Mouse (Mus musculus) spleen, adult 2 months (tissue): Measurements from ENCODE around the gene Ndufs2. TPM values are rescaled to one million over a fixed set of nuclear protein-coding genes. Genes with fewer than 3 reads are reported as not detected.

Experiments
- DNase-seq, 2 experiments: peaks; one replicate each; pipeline versions ENCODE4 v3.0.0 to v3.0.0-alpha.2; 2012 to 2021; ENCODE audit warnings: low spot score in 2 of 2, low read depth in 1 of 2
- H3K27ac ChIP-seq: fragments of 200-500 bp; 2 replicates; pipeline ENCODE4 v1.5.1; 2012; ENCODE audit warnings: low read length, inconsistent platforms; ENCODE audit not compliant: insufficient read depth
- H3K27me3 ChIP-seq: fragments of 200-500 bp; 2 replicates; pipeline ENCODE4 v1.6.1; 2012; ENCODE audit warnings: mild to moderate bottlenecking, moderate library complexity, low read length, inconsistent platforms; ENCODE audit not compliant: control insufficient read depth, insufficient read depth
- H3K36me3 ChIP-seq: fragments of 200-500 bp; 2 replicates; pipeline ENCODE4 v1.6.1; 2012; ENCODE audit warnings: mild to moderate bottlenecking, low read length, inconsistent platforms; ENCODE audit not compliant: control insufficient read depth, insufficient read depth
- H3K4me1 ChIP-seq: fragments of 200-500 bp; 2 replicates; pipeline ENCODE4 v1.6.1; 2011; ENCODE audit warnings: inconsistent platforms; ENCODE audit not compliant: control insufficient read depth, insufficient read depth, insufficient read length
- H3K4me3 ChIP-seq: fragments of 200-500 bp; 2 replicates; pipeline ENCODE4 v1.5.1; 2011; ENCODE audit warnings: mild to moderate bottlenecking, inconsistent platforms; ENCODE audit not compliant: insufficient read depth, insufficient read length; ENCODE audit errors: extremely low read depth
- CTCF ChIP-seq: fragments of 200-500 bp; IDR thresholded peaks from 2 replicates; pipeline ENCODE4 v1.5.1; 2011; ENCODE audit warnings: mild to moderate bottlenecking, inconsistent platforms; ENCODE audit not compliant: insufficient read depth, insufficient read length, insufficient replicate concordance; ENCODE audit errors: extremely low read depth
- POLR2A ChIP-seq: fragments of 200-500 bp; IDR thresholded peaks from 2 replicates; pipeline ENCODE4 v1.6.1; 2011; ENCODE audit warnings: low read depth, low read length, inconsistent platforms
- WGBS: fragments of 180-500 bp; shearing (Covaris S2); methylation state at CpG from one replicate; pipeline ENCODE4 v1.1.7; 2018; 5-methylcytosine and 5-hydroxymethylcytosine counted together
- polyA plus RNA-seq: library from polyadenylated mRNA; depleted of rRNA; stranded (reverse); fragments of >200 nt; gene quantifications from 2 replicates; pipeline ENCODE4 v1.2.3, GENCODE M21; 2012; rRNA removed

The Ndufs2 gene
- polyA plus RNA-seq, 1 experiment, result 59.6 TPM

- Histone ChIP-seq H3K27me3 (no peaks in the 10 kb centered on the region), H3K4me3 (no peak overlapping the region), H3K4me1 (no peaks in the 10 kb centered on the region), H3K36me3 (no peaks in the 10 kb centered on the region), H3K27ac (no peak overlapping the region)
- TF ChIP-seq POLR2A (no peak), CTCF (no peak)
- 83% methylated on average over 14 of the region's 14 CpGs for WGBS
- DNase-seq, result no peak
Observed at GRCm38 (mm10) chr1:171189476-171190114, 61.6 kb downstream of the Ndufs2 start.

DNA sequence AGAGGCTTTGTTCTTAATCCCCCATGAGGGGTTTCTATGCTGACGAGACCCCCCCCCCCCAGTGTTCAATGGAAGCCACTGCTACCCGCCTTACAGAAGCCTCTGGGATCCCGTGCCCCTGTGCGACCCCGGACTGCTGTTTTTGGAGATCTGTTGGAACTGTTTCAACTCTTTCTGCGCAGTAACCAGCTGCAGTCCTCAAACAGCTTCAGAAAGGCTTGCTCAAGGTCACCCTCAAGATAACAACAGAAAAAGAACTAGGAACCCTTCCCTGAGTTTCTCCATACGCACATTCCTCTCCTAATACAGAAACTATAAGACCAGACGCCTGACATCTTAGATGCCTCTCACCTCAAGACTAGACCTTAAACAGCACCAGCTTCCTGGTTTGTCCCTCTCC, 62.1 kb downstream of the Ndufs2 start:
- Histone ChIP-seq H3K27ac (no peak overlapping the region), H3K4me3 (no peak overlapping the region), H3K27me3 (no peaks in the 10 kb centered on the region), H3K36me3 (no peaks in the 10 kb centered on the region), H3K4me1 (peaks cover 2% of the 10 kb centered on the region)
- no peak for DNase-seq
- WGBS, result 73% methylated on average over 8 of the region's 8 CpGs
- TF ChIP-seq POLR2A, result no peak
- no peak for TF ChIP-seq CTCF

GRCm38 (mm10) chr1:171187851-171188700, 63.1 kb downstream of the Ndufs2 start:
- H3K4me3 ChIP-seq, result no peak overlapping the region
- H3K36me3 ChIP-seq, result no peaks in the 10 kb centered on the region
- H3K4me1 ChIP-seq, result peaks cover 6% of the 10 kb centered on the region
- H3K27ac ChIP-seq, result no peak overlapping the region
- TF ChIP-seq CTCF (no peak), POLR2A (no peak)
- no peak for DNase-seq
- 33% methylated on average over 13 of the region's 13 CpGs for WGBS
- H3K27me3 ChIP-seq, result no peaks in the 10 kb centered on the region

GRCm38 (mm10) chr1:171185655-171186054, 65.5 kb downstream of the Ndufs2 start:
- Histone ChIP-seq H3K36me3 (no peaks in the 10 kb centered on the region), H3K27ac (no peak overlapping the region), H3K27me3 (no peaks in the 10 kb centered on the region), H3K4me1 (peaks cover 6% of the 10 kb centered on the region), H3K4me3 (no peak overlapping the region)
- no peak for TF ChIP-seq CTCF
- TF ChIP-seq POLR2A, result no peak
- no peak for DNase-seq
- 91% methylated on average over 8 of the region's 8 CpGs for WGBS

Other genes starting within 250 kb of the Ndufs2 start
- gene Fcgr4, start 232.5 kb downstream of the Ndufs2 start, polyA plus RNA-seq, result 7.6 and 11.4 TPM in 2 replicates
- gene Fcgr3, start 186.5 kb downstream of the Ndufs2 start, polyA plus RNA-seq, result 20.6 and 24.5 TPM in 2 replicates
- gene Cfap126, start 137.5 kb downstream of the Ndufs2 start, polyA plus RNA-seq, result 2.4 and 3.4 TPM in 2 replicates
- 65.7 and 67.8 TPM in 2 replicates for gene Sdhc, start 100.8 kb downstream of the Ndufs2 start, polyA plus RNA-seq
- gene Mpz, start 100.7 kb downstream of the Ndufs2 start, polyA plus RNA-seq, result 0.47 and 1.1 TPM in 2 replicates
- gene Pcp4l1, start 55.1 kb downstream of the Ndufs2 start, polyA plus RNA-seq, result 3.8 and 4.4 TPM in 2 replicates
- gene Nr1i3, start 37.4 kb downstream of the Ndufs2 start, polyA plus RNA-seq, result not detected in 2 replicates
- gene Tomm40l, start 28.9 kb downstream of the Ndufs2 start, polyA plus RNA-seq, result 17.5 and 20.3 TPM in 2 replicates
- 1.2 and 1.8 TPM in 2 replicates for gene Apoa2, start 26.3 kb downstream of the Ndufs2 start, polyA plus RNA-seq
- gene Fcer1g, start 17.0 kb downstream of the Ndufs2 start, polyA plus RNA-seq, result 237 and 307 TPM in 2 replicates
- 0.63 and 0.64 TPM in 2 replicates for gene Adamts4, start 967 bp downstream of the Ndufs2 start, polyA plus RNA-seq
- gene B4galt3, start 18.9 kb upstream of the Ndufs2 start, polyA plus RNA-seq, result 59.5 and 67.8 TPM in 2 replicates
- 64.6 and 66.0 TPM in 2 replicates for gene Ppox, start 29.8 kb upstream of the Ndufs2 start, polyA plus RNA-seq
- gene Usp21, start 36.6 kb upstream of the Ndufs2 start, polyA plus RNA-seq, result 40.9 and 46.4 TPM in 2 replicates
- 9.8 and 11.1 TPM in 2 replicates for gene Ufc1, start 43.6 kb upstream of the Ndufs2 start, polyA plus RNA-seq
- gene Dedd, start 77.8 kb upstream of the Ndufs2 start, polyA plus RNA-seq, result 25.7 and 29.3 TPM in 2 replicates
- gene Nit1, start 94.3 kb upstream of the Ndufs2 start, polyA plus RNA-seq, result 22.6 and 25.9 TPM in 2 replicates
- 8.5 TPM in 2 replicates for gene Pfdn2, start 94.3 kb upstream of the Ndufs2 start, polyA plus RNA-seq
- gene Klhdc9, start 109.4 kb upstream of the Ndufs2 start, polyA plus RNA-seq, result 0.20 and 0.62 TPM in 2 replicates
- gene Nectin4, start 118.7 kb upstream of the Ndufs2 start, polyA plus RNA-seq, result 1.4 and 2.0 TPM in 2 replicates
- gene Arhgap30, start 137.6 kb upstream of the Ndufs2 start, polyA plus RNA-seq, result 79.5 and 88.3 TPM in 2 replicates
- 130 and 132 TPM in 2 replicates for gene Usf1, start 159.9 kb upstream of the Ndufs2 start, polyA plus RNA-seq
- gene Tstd1, start 167.5 kb upstream of the Ndufs2 start, polyA plus RNA-seq, result 3.1 and 4.1 TPM in 2 replicates
- gene F11r, start 186.1 kb upstream of the Ndufs2 start, polyA plus RNA-seq, result 8.8 and 9.6 TPM in 2 replicates